Mouse (Mus musculus) adrenal gland, adult 18-20 months (tissue): Measurements from ENCODE around the gene 4933424G06Rik. TPM values are rescaled to one million over a fixed set of nuclear protein-coding genes. Genes with fewer than 3 reads are reported as not detected.
"Not testable (repeated sequence)": the region's sequence is repeated elsewhere in the genome, so short reads cannot be mapped to it uniquely, and the experiment has no call there.

ENCODE experiments used
- DNase-seq, 2 experiments: peaks; one replicate each; pipeline ENCODE4 v3.0.0; 2021 to 2022; ENCODE audit warnings: low spot score in 2 of 2
- long read RNA-seq, 2 experiments: library from polyadenylated mRNA; stranded (forward); transcript quantifications; one replicate each; pipeline ENCODE4 v2.0.0; 2021
- total RNA-seq, 2 experiments: library from RNA; stranded (reverse); gene quantifications; 1 replicate in 1 of 2; 2 replicates in 1 of 2; pipeline ENCODE4 v1.2.3; 2021

The 4933424G06Rik gene
- not detected for total RNA-seq
- long read RNA-seq, experiment 1 = 0 reads
- long read RNA-seq, experiment 2 = 0 reads

GRCm38 (mm10) chr1:36709854-36710280 is at the start of gene 4933424G06Rik:
Gene 4933424G06Rik (plus strand): TSS chr1:36710149.
- DNase-seq = peak; percentile 96 to 98

GRCm38 (mm10) chr1:36664457-36664856 is 45.5 kb upstream of the 4933424G06Rik start:
- DNase-seq = no peak

- DNase-seq = no peak
Measured at GRCm38 (mm10) chr1:36665165-36665723, 44.7 kb upstream of the 4933424G06Rik start.

- no peak for DNase-seq
Measured at GRCm38 (mm10) chr1:36665934-36666333, 44.0 kb upstream of the 4933424G06Rik start.

- not testable (repeated sequence) for DNase-seq
Measured at GRCm38 (mm10) chr1:36668007-36668406, 41.9 kb upstream of the 4933424G06Rik start.

- DNase-seq = no peak
Measured at GRCm38 (mm10) chr1:36670256-36670655, 39.7 kb upstream of the 4933424G06Rik start.

- no peak for DNase-seq
Measured at GRCm38 (mm10) chr1:36671260-36671659, 38.7 kb upstream of the 4933424G06Rik start.

- DNase-seq = no peak
Measured at GRCm38 (mm10) chr1:36672648-36673350, 37.1 kb upstream of the 4933424G06Rik start.

GRCm38 (mm10) chr1:36674936-36675335 is 35.0 kb upstream of the 4933424G06Rik start:
- DNase-seq = no peak

GRCm38 (mm10) chr1:36680893-36681292 is 29.1 kb upstream of the 4933424G06Rik start:
- DNase-seq = no peak

GRCm38 (mm10) chr1:36682620-36683355 is 27.2 kb upstream of the 4933424G06Rik start, which contains the start of gene Fam178b:
Gene Fam178b (minus strand): TSS chr1:36683183.
- no peak for DNase-seq

- DNase-seq = peak; percentile 59 to 73
Measured at GRCm38 (mm10) chr1:36683810-36684467, 26.0 kb upstream of the 4933424G06Rik start.

GRCm38 (mm10) chr1:36690671-36691235 is 19.2 kb upstream of the 4933424G06Rik start:
- DNase-seq = no peak

GRCm38 (mm10) chr1:36691271-36692155 is 18.4 kb upstream of the 4933424G06Rik start, which contains the start of gene Cox5b:
Gene Cox5b (plus strand): TSS chr1:36691449.
- peak; percentile 90 to 94 for DNase-seq

- no peak for DNase-seq
Measured at GRCm38 (mm10) chr1:36694871-36695270, 15.1 kb upstream of the 4933424G06Rik start.

- no peak for DNase-seq
Measured at GRCm38 (mm10) chr1:36696411-36696810, 13.5 kb upstream of the 4933424G06Rik start.

GRCm38 (mm10) chr1:36697030-36697429 is 12.9 kb upstream of the 4933424G06Rik start:
- DNase-seq = no peak

GRCm38 (mm10) chr1:36707166-36707565 is 2.8 kb upstream of the 4933424G06Rik start:
- DNase-seq = no peak

GRCm38 (mm10) chr1:36707797-36708196 is 2.2 kb upstream of the 4933424G06Rik start:
- no peak for DNase-seq

GRCm38 (mm10) chr1:36708626-36709025 is 1.3 kb upstream of the 4933424G06Rik start:
- DNase-seq = no peak
